Mouse (Mus musculus): Measurements from ENCODE around the gene P2ry2.

GRCm38 (mm10) chr7:100988092-100988491 is 24.6 kb downstream of the P2ry2 start:
- TF ChIP-seq CTCF (IDR thresholded peaks at IDR 0.05; ENCODE audit: borderline replicate concordance, insufficient read depth, low read length) (peak; percentile 48; the same call in 1 of the 2 replicates), POLR2A (IDR thresholded peaks at IDR 0.05; ENCODE audit: low read depth, low read length) (no peak)
